Comparison of ENCODE assay signal across 7 mouse cellular contexts in the genomic region with DNA sequence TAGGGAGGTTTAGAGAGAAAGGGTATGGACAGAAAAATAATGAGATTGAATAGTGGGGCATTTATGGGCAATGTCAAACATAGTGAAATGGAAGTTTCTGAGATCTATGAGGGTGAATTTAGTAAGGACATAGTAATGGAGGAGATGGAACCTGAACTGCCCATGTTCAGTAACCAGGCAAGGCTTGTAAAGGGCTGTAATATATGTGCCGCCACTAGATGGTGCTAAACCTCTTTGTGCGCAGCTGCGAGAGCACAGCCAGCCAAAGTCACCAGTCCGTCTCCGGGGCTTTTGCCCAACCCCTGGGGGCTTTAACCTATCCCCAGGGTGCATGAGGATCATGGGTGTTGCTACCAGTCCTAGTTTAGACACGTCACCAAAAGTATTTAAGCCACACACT.
DNase-seq lines count a peak whose midpoint lies in the region; ATAC-seq lines count a peak whose summit lies in the region.

No protein-coding gene starts in this region.

- DNase-seq in R1 (ENCODE audit: low read depth, low spot score): peak; percentile 35
- peak; percentile 76 to 81 for DNase-seq in cerebellum, postnatal 10 days
- peak; percentile 33 to 66 for DNase-seq in frontal cortex, postnatal 36 days (ENCODE audit: low spot score in 2 of 2)
- peak; percentile 7 for DNase-seq in induced T-regulatory cell, adult 2 months (ENCODE audit: low read depth)
- DNase-seq in layer of hippocampus, postnatal 25 days (ENCODE audit: extremely low spot score in 1 of 2, low spot score in 1 of 2): peak; percentile 8 to 74
- peak; percentile 7 for DNase-seq in right cerebral cortex, postnatal 25 days

- ATAC-seq in megakaryocyte, adult 5-6 weeks (ENCODE audit: poor library complexity, severe bottlenecking): peak; percentile 77

Comparison
In these comparisons a context has a peak if more than half of its experiments do, and no peak if none do; other contexts are left out.
1. Peak in every context shown above with its lines: DNase-seq and ATAC-seq.
2. DNase-seq: peak in every context shown above with its lines; median percentile 78 in cerebellum, postnatal 10 days; 50 in frontal cortex, postnatal 36 days; 41 in layer of hippocampus, postnatal 25 days; 35 in R1; 7 in induced T-regulatory cell, adult 2 months; 7 in right cerebral cortex, postnatal 25 days.